Mouse (Mus musculus): ENCODE measurements around the gene Nit2.

The Nit2 gene

DNA sequence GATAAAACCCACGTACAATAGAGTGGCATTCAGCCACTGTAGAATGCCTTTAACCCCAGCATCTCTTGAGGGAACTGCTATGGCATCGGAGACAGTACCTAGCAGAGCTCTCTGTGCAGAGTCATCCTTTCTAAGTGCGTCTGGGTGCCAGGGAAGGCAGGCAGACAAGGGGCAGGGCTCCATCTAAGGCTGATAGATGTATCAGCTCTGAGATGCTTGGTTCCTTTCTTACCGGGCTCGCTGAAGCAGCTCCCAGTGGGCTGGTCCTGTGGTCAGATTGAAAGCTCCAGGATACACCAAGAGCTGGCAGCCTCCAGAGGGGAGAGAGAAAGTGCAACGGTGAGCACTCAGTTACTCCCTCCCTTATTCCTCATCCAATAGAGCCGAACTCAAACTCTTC, 7.3 kb downstream of the Nit2 start:
- DNase-seq, result no peak

- no peak for DNase-seq
Observed at GRCm38 (mm10) chr16:57157728-57158127, 9.4 kb downstream of the Nit2 start.

GRCm38 (mm10) chr16:57157076-57157475, 10.1 kb downstream of the Nit2 start:
- no peak for DNase-seq

GRCm38 (mm10) chr16:57155899-57156298, 11.2 kb downstream of the Nit2 start:
- DNase-seq, result no peak

DNA sequence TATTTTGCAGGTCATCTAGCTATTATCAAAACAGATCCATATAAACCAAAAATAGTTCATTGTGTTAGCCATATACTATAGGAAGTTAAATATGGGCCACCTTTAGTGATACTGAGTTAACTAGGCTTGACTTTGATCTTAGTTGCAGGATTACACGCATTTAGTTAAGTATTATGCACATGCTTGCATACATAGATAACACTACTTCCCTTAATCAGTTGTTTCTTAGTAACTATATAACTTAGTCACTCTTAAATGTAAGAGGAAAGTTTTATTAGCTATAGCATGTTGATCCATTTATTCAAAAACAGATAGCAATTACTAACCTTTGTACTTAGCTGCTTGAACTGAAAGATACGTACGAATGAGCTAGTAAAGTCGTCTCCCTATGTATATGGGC, 15.7 kb downstream of the Nit2 start:
- DNase-seq, result no peak

DNA sequence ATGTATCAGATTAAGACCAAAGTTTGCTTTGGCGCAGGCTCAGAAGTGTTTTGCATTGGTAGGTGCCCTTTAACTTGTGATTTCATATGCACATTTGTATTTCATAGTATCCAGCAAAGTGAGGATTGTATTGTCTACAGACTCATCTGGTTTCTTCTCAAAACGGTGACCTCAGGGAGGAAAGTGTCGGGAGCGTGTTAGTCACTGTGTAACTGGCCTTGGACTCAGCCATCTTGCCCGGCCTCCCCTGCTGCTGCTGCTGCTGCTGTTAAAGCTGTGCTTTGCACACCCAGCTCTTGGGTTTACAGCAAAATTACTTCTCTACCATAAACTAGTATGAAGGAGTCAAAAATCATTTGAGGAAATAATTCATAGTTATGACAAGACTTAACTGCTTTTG, 22.4 kb downstream of the Nit2 start:
- DNase-seq, result no peak

DNA sequence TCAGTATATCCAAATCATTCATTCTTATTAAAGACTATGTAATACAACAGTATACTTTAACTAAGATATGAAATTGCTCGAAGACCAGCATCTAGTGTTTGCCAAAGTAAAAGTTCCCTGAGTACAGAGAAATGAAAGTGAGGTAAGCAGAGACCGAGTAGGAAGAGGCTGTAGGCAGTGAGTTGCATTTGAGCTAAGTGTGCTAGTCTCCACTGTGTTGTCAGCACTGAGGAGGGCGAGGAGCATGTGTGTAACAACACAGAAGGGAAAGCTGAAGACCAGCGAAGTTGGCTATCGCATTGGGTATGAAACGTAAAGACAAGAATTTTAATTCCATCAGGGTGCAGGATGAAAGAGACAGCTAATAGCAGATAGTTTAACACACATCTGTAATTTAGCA, 33.5 kb downstream of the Nit2 start:
- no peak for DNase-seq

GRCm38 (mm10) chr16:57132326-57132725, 34.8 kb downstream of the Nit2 start:
- no peak for DNase-seq

- DNase-seq, result no peak
Observed at GRCm38 (mm10) chr16:57131544-57131943, 35.6 kb downstream of the Nit2 start.

- no peak for DNase-seq
Observed at GRCm38 (mm10) chr16:57130752-57131400, 36.3 kb downstream of the Nit2 start.

GRCm38 (mm10) chr16:57127825-57128224, 39.3 kb downstream of the Nit2 start:
- no peak for DNase-seq

DNA sequence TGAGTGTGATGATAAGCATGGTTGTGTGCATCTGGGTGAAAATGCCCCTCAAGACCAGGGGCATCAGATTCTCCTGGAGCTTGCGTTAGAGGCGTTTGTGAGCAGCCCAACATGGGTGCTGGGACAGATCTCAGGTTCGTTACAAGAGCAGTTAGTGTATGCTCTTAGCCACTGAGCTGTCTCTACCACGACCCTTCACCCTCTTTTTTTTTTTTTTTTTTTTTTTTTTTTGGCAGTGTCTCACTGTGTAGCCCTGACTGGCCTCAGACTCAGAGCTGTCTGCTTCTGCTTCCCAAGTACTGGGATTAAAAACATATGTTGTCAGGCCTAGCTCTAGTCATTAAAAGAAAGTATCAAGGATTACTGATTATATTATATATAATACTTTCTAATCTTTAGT, 40.9 kb downstream of the Nit2 start:
- DNase-seq, result no peak

- DNase-seq, result no peak
Observed at GRCm38 (mm10) chr16:57122682-57123445, 44.3 kb downstream of the Nit2 start.

DNA sequence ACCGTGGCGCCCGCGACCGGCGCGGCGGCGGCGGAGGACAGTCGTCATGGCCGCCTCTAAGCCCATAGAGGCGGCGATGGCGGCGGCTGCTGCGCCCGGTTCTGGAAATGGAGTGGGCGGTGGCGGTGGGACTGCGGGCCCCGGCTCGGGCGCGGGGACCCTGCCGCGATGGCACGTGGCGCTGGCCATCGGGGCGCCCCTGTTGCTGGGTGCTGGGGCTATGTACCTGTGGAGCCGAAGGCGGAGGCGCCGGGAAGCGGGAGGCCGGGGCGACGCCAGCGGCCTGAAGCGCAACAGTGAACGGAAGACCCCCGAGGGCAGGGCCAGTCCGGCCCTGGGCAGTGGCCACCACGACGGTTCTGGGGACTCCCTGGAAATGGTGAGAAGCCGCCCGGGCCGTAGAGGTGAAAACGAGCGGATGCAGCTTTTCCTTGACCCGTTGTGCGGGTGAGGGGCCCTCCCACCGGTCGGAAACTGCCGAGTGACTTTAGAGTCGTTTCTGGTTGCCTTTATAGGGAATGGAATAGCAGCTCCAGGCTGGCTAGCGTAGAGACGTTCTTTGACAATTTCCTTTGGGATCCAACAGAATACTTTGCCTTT, 45.2 kb downstream of the Nit2 start:
- DNase-seq, result peak in 1 of 2 experiments; percentile 52

DNA sequence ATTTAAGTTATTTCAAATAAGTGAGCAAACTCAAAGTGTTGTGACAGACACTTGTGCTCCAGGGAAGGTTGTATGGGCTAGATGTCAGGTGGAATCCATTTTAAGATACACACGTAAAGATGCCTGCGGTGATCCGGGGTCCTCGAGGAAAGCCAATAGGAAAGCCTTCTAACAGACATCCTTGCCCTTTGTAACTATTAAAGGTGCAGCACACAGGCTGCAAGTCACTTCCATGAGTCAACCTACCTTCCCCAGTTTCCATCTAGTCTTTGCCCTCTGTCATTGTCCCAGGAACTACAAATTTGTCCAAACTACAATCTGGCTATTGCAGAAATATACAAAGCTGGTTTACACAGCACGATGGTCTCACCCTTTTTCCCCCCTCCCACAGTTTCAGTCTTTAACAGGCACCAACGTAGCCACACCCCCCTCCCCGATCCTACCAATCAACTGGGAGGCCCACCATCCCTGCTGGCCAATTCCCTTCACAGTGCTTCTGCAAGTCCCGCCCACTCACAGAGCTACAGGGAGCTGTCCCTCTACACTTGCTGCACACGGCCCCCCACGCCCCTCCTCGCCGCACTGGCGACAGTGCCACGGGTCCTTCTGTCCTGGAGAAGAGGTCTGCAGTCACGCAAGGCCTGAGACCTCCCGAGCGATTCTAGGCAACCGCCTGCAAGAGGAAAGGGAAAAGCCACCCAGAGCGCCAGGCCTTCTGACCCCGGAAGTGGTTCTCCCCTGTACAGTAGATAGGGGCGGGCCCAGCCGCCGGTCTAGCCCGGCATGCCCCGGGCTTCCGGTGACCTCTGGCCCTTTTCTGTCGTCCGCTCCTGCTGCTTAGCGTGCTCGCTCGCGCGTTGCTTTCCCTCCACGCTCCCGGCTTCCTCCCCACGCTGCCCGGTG, 46.0 kb downstream of the Nit2 start, which contains the start of gene Tomm70a:
Gene Tomm70a (plus strand): TSS at position 791 of the 903 bp plus-strand sequence.
- DNase-seq, result peak; percentile 94 to 97

DNA sequence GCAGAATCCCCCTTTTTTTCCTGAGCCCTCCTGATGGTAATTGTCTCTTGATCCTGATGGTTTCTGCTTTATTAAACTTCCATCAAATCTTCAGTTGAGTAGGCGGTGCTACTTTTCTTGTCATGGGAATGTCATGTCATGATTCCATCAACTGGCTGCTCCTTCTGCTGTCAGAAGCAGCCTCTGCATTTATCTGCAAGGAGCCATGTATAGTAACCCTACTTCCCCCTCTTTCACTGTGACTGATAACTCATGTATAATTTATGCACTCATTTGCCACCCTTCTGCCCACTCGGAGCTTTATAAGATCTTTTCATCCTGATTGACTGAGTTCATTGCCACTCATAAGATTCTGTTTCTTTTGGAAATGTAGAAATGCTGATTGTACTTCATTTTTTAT, 49.6 kb downstream of the Nit2 start:
- DNase-seq, result no peak

DNA sequence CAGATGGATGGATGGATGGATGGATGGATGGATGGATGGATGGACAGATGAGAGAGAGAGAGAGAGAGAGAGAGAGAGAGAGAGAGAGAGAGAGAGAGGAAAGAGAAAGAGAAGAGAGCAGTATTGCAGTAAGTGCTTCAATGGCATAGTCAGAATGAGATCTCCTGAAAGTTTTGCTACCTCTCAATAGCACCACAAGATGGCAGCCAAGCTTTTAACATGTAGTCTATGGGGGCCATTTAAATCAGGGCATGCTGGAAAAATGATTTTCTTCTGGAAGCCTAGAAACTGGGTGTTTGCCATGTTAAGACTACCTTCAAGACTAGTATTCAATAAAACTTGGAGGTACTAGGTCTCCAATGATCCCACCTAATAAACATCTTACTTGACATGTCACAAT, 51.1 kb downstream of the Nit2 start:
- DNase-seq, result no peak

All from kidney, postnatal 4 days (tissue).